Mouse (Mus musculus) MEL (cell line): Measurements from ENCODE around the gene Lrrc4c. TPM values are rescaled to one million over a fixed set of nuclear protein-coding genes. Genes with fewer than 3 reads are reported as not detected.

Experiments used
- DNase-seq: peaks from one replicate; pipeline ENCODE4 v3.0.0; 2011; ENCODE audit warnings: low read depth, low spot score
- H3K27ac ChIP-seq: 2 replicates; pipeline ENCODE4 v1.5.1; 2012; ENCODE audit warnings: low read depth, mild to moderate bottlenecking, control low read depth, low read length, moderate library complexity; ENCODE audit not compliant: control insufficient read depth
- H3K27me3 ChIP-seq, 2 experiments: fragments of 150-350 bp in 1 of 2; sonication (generic) in 1 of 2; 2 replicates each; pipeline ENCODE4 v1.6.1; 2012; ENCODE audit warnings: low read length in 2 of 2, mild to moderate bottlenecking in 2 of 2, improper control_type of control experiment in 1 of 2, moderate library complexity in 1 of 2; ENCODE audit not compliant: insufficient read depth in 2 of 2, control insufficient read depth in 1 of 2
- H3K36me3 ChIP-seq, 2 experiments: 2 replicates each; pipeline ENCODE4 v1.6.1; 2012 to 2014; ENCODE audit warnings: low read length in 2 of 2, improper control_type of control experiment in 1 of 2, inconsistent platforms in 1 of 2, mild to moderate bottlenecking in 1 of 2; ENCODE audit not compliant: insufficient read depth in 2 of 2, control insufficient read depth in 1 of 2
- H3K4me1 ChIP-seq, 2 experiments: fragments of 150-350 bp in 1 of 2; sonication (generic) in 1 of 2; 2 replicates each; pipeline ENCODE4 v1.6.1; 2012; ENCODE audit warnings: low read length in 2 of 2, improper control_type of control experiment in 1 of 2, mild to moderate bottlenecking in 1 of 2; ENCODE audit not compliant: insufficient read depth in 2 of 2, control insufficient read depth in 1 of 2
- H3K4me3 ChIP-seq, 2 experiments: fragments of 150-350 bp in 1 of 2; sonication (generic) in 1 of 2; 2 replicates each; pipeline ENCODE4 v1.5.1; 2012; ENCODE audit warnings: low read depth in 2 of 2, low read length in 2 of 2, mild to moderate bottlenecking in 2 of 2, moderate library complexity in 2 of 2, control low read depth in 1 of 2, improper control_type of control experiment in 1 of 2; ENCODE audit not compliant: control insufficient read depth in 1 of 2, insufficient read depth in 1 of 2
- H3K79me2 ChIP-seq: 2 replicates; pipeline ENCODE4 v1.6.1; 2012; ENCODE audit warnings: mild to moderate bottlenecking, low read length, moderate library complexity; ENCODE audit not compliant: control insufficient read depth, poor library complexity, insufficient read depth
- H3K9ac ChIP-seq: 2 replicates; pipeline ENCODE4 v1.6.1; 2012; ENCODE audit warnings: low read depth, mild to moderate bottlenecking, control low read depth, low read length, moderate library complexity; ENCODE audit not compliant: control insufficient read depth, poor library complexity, severe bottlenecking
- H3K9me3 ChIP-seq: fragments of 150-350 bp; sonication (generic); replicated peaks from 2 replicates; pipeline ENCODE4 v1.6.1; 2012; ENCODE audit warnings: mild to moderate bottlenecking, low read length, improper control_type of control experiment, moderate library complexity; ENCODE audit not compliant: insufficient read depth
- BHLHE40 ChIP-seq: IDR thresholded peaks from 2 replicates; pipeline ENCODE4 v1.6.1; 2012; ENCODE audit warnings: low read depth, mild to moderate bottlenecking, inconsistent platforms, low read length, improper control_type of control experiment, borderline replicate concordance
- CHD2 ChIP-seq: IDR thresholded peaks from 2 replicates; pipeline ENCODE4 v1.6.1; 2011; ENCODE audit warnings: low read length, improper control_type of control experiment
- CTCF ChIP-seq, 3 experiments: IDR thresholded peaks in 2 of 3; conservative IDR thresholded peaks in 1 of 3; 2 replicates each; pipeline ENCODE4 v1.5.1; 2011 to 2012; ENCODE audit warnings: low read length in 3 of 3, low read depth in 2 of 3, mild to moderate bottlenecking in 2 of 3, improper control_type of control experiment in 1 of 3, inconsistent platforms in 1 of 3, mixed read lengths in 1 of 3, moderate library complexity in 1 of 3; ENCODE audit not compliant: control insufficient read depth in 1 of 3, insufficient read depth in 1 of 3, poor library complexity in 1 of 3, severe bottlenecking in 1 of 3
- EP300 ChIP-seq, 2 experiments: IDR thresholded peaks; 2 replicates each; pipeline ENCODE4 v1.6.1; 2011; ENCODE audit warnings: improper control_type of control experiment in 2 of 2, low read length in 2 of 2, low read depth in 1 of 2, mild to moderate bottlenecking in 1 of 2
- JUND ChIP-seq: IDR thresholded peaks from 2 replicates; pipeline ENCODE4 v1.6.1; 2011; ENCODE audit warnings: low read depth, mild to moderate bottlenecking, improper control_type of control experiment, low read length
- MAX ChIP-seq: IDR thresholded peaks from 2 replicates; pipeline ENCODE4 v1.6.1; 2011; ENCODE audit warnings: low read length, improper control_type of control experiment
- MAZ ChIP-seq: IDR thresholded peaks from 2 replicates; pipeline ENCODE4 v1.6.1; 2012; ENCODE audit warnings: low read depth, mild to moderate bottlenecking, inconsistent platforms, low read length, improper control_type of control experiment
- POLR2AphosphoS2 ChIP-seq: IDR thresholded peaks from 2 replicates; pipeline ENCODE4 v1.6.1; 2011; ENCODE audit warnings: low read length, improper control_type of control experiment
- POLR2AphosphoS5 ChIP-seq: IDR thresholded peaks from 2 replicates; pipeline ENCODE4 v1.6.1; 2012; ENCODE audit warnings: low read depth, borderline replicate concordance, mild to moderate bottlenecking, inconsistent platforms, low read length, moderate library complexity, mixed read lengths
- RCOR1 ChIP-seq: IDR thresholded peaks from 2 replicates; pipeline ENCODE4 v1.6.1; 2012; ENCODE audit warnings: low read depth, mild to moderate bottlenecking, inconsistent platforms, low read length, improper control_type of control experiment
- SIN3A ChIP-seq: IDR thresholded peaks from 2 replicates; pipeline ENCODE4 v1.6.1; 2012; ENCODE audit warnings: low read length, improper control_type of control experiment, inconsistent platforms
- SMC3 ChIP-seq: IDR thresholded peaks from 2 replicates; pipeline ENCODE4 v1.6.1; 2011; ENCODE audit warnings: low read depth, low read length, improper control_type of control experiment
- TAL1 ChIP-seq: IDR thresholded peaks from 2 replicates; pipeline ENCODE4 v1.6.1; 2012; ENCODE audit warnings: mild to moderate bottlenecking, inconsistent platforms, low read length, moderate library complexity, mixed read lengths
- TBP ChIP-seq: IDR thresholded peaks from 2 replicates; pipeline ENCODE4 v1.8.0; 2011; ENCODE audit warnings: low read depth, low read length, improper control_type of control experiment
- TCF12 ChIP-seq: IDR thresholded peaks from 2 replicates; pipeline ENCODE4 v1.6.1; 2014; ENCODE audit warnings: low read depth, mild to moderate bottlenecking, inconsistent platforms, low read length, improper control_type of control experiment, moderate library complexity
- USF1 ChIP-seq: IDR thresholded peaks from 2 replicates; pipeline ENCODE4 v1.6.1; 2014; ENCODE audit warnings: low read depth, mild to moderate bottlenecking, inconsistent platforms, low read length, improper control_type of control experiment, moderate library complexity
- ZC3H11A ChIP-seq: IDR thresholded peaks from 2 replicates; pipeline ENCODE4 v1.6.1; 2012; ENCODE audit warnings: low read depth, mild to moderate bottlenecking, inconsistent platforms, low read length, improper control_type of control experiment
- ZNF384 ChIP-seq: IDR thresholded peaks from 2 replicates; pipeline ENCODE4 v1.6.1; 2012; ENCODE audit warnings: low read depth, mild to moderate bottlenecking, inconsistent platforms, low read length, improper control_type of control experiment
- polyA plus RNA-seq, 2 experiments: library from polyadenylated mRNA; stranded (reverse) in 1 of 2; unstranded in 1 of 2; fragments of >175 nt in 1 of 2; fragments of >200 nt in 1 of 2; gene quantifications; 2 replicates each; pipeline versions ENCODE4 v1.2.1 to v1.2.4; 2012; ENCODE audit warnings: low replicate concordance in 2 of 2, low read depth in 1 of 2; ENCODE audit not compliant: insufficient read length in 2 of 2, insufficient read depth in 1 of 2, missing spikeins in 1 of 2
- total RNA-seq: library from RNA; depleted of rRNA; stranded (reverse); fragments of 300-350 nt; gene quantifications from 2 replicates; pipeline ENCODE4 v1.2.3, GENCODE M21; 2012

Lrrc4c gene
- total and polyA plus RNA-seq, 3 experiments = not detected

GRCm38 (mm10) chr2:96401186-96401811, 83.3 kb downstream of the Lrrc4c start:
- no peak overlapping the region for H3K27ac ChIP-seq
- no peaks in the 10 kb centered on the region for H3K4me1 ChIP-seq
- H3K9ac ChIP-seq = no peak overlapping the region
- H3K27me3 ChIP-seq = no peaks in the 10 kb centered on the region
- H3K79me2 ChIP-seq = no peaks in the 10 kb centered on the region
- TF ChIP-seq MAZ = no peak
- no peak for TF ChIP-seq RCOR1
- TF ChIP-seq CTCF (IDR thresholded peaks at IDR 0.05 in 2 of 3, conservative IDR thresholded peaks at IDR 0.05 in 1 of 3; ENCODE audit: control insufficient read depth in 1 of 3, insufficient read depth in 1 of 3, low read depth in 2 of 3, low read length in 3 of 3, poor library complexity in 1 of 3, severe bottlenecking in 1 of 3) = no peak
- no peak for TF ChIP-seq SMC3
- TF ChIP-seq MAX = no peak
- TF ChIP-seq POLR2AphosphoS5 = no peak
- no peak for TF ChIP-seq BHLHE40
- TF ChIP-seq TAL1 = no peak
- no peak for TF ChIP-seq POLR2AphosphoS2
- no peak for TF ChIP-seq TBP
- no peak for TF ChIP-seq CHD2
- no peak for TF ChIP-seq EP300 (IDR thresholded peaks at IDR 0.05; ENCODE audit: low read depth in 1 of 2, low read length in 2 of 2)
- TF ChIP-seq JUND = no peak
- no peak for TF ChIP-seq ZC3H11A
- H3K9me3 ChIP-seq = no peaks in the 10 kb centered on the region
- no peak for DNase-seq
- H3K4me3 ChIP-seq = no peak overlapping the region
- no peaks in the 10 kb centered on the region for H3K36me3 ChIP-seq

GRCm38 (mm10) chr2:96402514-96402913, 84.5 kb downstream of the Lrrc4c start:
- Histone ChIP-seq H3K9me3 (no peaks in the 10 kb centered on the region), H3K27ac (no peak overlapping the region), H3K9ac (no peak overlapping the region)
- TF ChIP-seq ZC3H11A (no peak), ZNF384 (no peak), TCF12 (no peak), RCOR1 (no peak), USF1 (no peak), SIN3A (no peak)
- TF ChIP-seq, all 39 proteins: peak for 0
- H3K27me3 ChIP-seq = no peaks in the 10 kb centered on the region
- H3K4me3 ChIP-seq = no peak overlapping the region
- H3K79me2 ChIP-seq = no peaks in the 10 kb centered on the region
- DNase-seq = no peak
- no peaks in the 10 kb centered on the region for H3K36me3 ChIP-seq
- H3K4me1 ChIP-seq = no peaks in the 10 kb centered on the region
